Mouse (Mus musculus) macrophage (primary cell): Measurements from ENCODE around the gene Gpr85. TPM values are rescaled to one million over a fixed set of nuclear protein-coding genes. Genes with fewer than 3 reads are reported as not detected.
"Not testable (repeated sequence)": the region's sequence is repeated elsewhere in the genome, so short reads cannot be mapped to it uniquely, and the experiment has no call there.

Experiments
- H3K27ac ChIP-seq: fragments of 350-480 bp; formaldehyde crosslinking; 2 replicates; pipeline ENCODE4 v1.9.0; 2021
- H3K36me3 ChIP-seq: fragments of 350-480 bp; formaldehyde crosslinking; 2 replicates; pipeline ENCODE4 v1.9.0; 2021; ENCODE audit errors: inconsistent target
- H3K4me3 ChIP-seq: fragments of 350-480 bp; formaldehyde crosslinking; 2 replicates; pipeline ENCODE4 v1.9.0; 2021; ENCODE audit errors: inconsistent target
- H3K79me2 ChIP-seq: fragments of 350-480 bp; formaldehyde crosslinking; 2 replicates; pipeline ENCODE4 v1.9.0; 2021; ENCODE audit errors: inconsistent target
- WGBS: methylation state at CpG from one replicate; pipeline ENCODE4 v1.1.7; 2026; ENCODE audit warnings: inconsistent platforms; ENCODE audit not compliant: missing documents; 5-methylcytosine and 5-hydroxymethylcytosine counted together
- polyA plus RNA-seq: library from polyadenylated mRNA; stranded (reverse); fragments of 250-400 nt; gene quantifications from 3 replicates; pipeline ENCODE4 v1.2.4, GENCODE M21; 2018; ENCODE audit warnings: inconsistent platforms
- total RNA-seq, 78 experiments: library from RNA; depleted of rRNA; stranded (reverse); fragments of 250-400 nt; gene quantifications; 1 replicate in 9 of 78; 2 replicates in 24 of 78; 3 replicates in 43 of 78; 4 replicates in 2 of 78; pipeline ENCODE4 v1.2.4; 2018; ENCODE audit warnings: inconsistent platforms in 56 of 78

The Gpr85 gene
- 100 to 1,000 TPM in 9 of 26 experiments, 10 to 100 TPM in 14, 1 to 10 TPM in 3; 4.4 to 269 (median 61.6) TPM for total RNA-seq (2018; cell fraction: chromatin; rRNA removed)
- total RNA-seq (2018; cell fraction: cytosol; rRNA removed) = 10 to 100 TPM in 18 of 26 experiments, 1 to 10 TPM in 8; 1.5 to 55.5 (median 16.9) TPM
- 100 to 1,000 TPM in 12 of 26 experiments, 10 to 100 TPM in 12, 1 to 10 TPM in 2; 5.4 to 288 (median 88.4) TPM for total RNA-seq (2018; cell fraction: nucleus; rRNA removed)
- 2.0 to 3.1 TPM (median 2.0 TPM) in 3 replicates for polyA plus RNA-seq

DNA sequence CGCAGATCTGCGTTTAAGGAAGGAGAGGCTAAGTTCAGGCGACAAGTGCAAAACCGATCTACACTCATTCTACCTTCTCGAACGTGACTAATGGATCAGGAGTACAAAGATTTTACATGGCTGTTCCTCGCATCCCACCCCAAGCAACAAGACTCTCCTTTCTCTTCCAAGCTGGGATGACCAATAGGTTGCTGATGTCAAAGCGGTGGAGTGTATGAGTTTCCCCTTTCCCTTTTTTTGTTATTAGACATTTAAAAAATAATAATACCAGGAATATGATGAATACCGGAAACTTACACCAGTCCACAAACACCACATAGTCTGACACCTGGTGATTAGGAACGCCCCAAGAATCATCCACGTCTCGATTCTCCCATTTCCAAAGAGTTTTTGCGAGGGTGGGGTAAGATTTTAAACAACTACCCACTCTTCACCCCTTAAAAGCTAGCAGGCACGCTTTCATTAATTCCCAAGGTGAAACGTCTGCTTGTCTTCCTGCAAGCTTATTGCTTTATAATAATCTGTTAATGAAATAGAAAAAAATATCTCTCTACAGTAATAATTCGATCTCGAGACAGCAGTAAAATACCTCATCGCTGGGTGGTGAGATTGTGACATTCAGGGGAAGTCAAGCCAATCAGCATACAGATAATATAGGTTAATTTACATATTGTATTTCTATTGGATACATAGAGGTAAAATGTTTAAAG is at the start of gene Gpr85:
Gene Gpr85, minus strand, starts transcription at position 598 of the 710 bp plus-strand sequence.
- H3K36me3 ChIP-seq = no peaks in the 10 kb centered on the region

DNA sequence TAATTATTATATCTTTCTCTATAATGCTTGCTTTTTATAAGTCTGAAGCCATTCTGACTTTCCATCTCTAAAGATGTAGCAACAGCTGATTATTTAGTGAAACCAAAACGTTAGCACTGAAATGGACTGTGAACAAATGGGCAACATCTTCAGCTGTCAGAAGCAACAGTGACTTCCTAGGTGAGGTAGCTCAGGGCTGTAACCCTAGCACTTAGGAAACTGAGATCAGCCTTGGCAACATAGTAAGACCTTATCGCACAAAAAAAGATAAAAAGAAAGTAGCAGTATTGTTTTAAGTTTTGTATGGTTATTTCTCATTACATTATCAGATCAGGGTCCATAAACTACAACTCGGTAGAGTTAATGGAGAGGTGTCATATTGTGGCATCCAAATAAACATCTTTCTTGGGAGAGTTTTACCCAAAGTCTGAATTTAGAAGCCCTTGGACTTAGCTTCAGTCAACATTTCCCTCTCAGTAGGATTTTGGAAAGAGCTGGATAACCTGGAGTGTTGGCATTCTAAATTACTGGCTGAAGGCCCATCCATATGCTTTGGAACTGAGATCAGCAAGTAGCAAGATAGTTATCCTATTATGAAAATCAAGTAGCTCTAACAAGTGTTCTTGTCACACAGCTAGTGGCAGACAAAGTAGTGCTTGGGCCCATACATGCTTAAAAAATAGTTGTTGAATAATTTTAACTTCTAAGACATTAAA is 45.3 kb upstream of the Gpr85 start:
- 94% methylated on average over 3 of the region's 3 CpGs for WGBS
- no peaks in the 10 kb centered on the region for H3K36me3 ChIP-seq
- H3K4me3 ChIP-seq = no peak overlapping the region
- no peak overlapping the region for H3K27ac ChIP-seq
- no peaks in the 10 kb centered on the region for H3K79me2 ChIP-seq

More for the DNA sequence above, at the start of gene Gpr85:
- peak within 1 kb of the TSS; percentile 48 for H3K4me3 ChIP-seq
- WGBS = 46% methylated on average over 18 of the region's 18 CpGs
- H3K79me2 ChIP-seq = no peaks in the 10 kb centered on the region
- peak within 1 kb of the TSS; percentile 44 for H3K27ac ChIP-seq

DNA sequence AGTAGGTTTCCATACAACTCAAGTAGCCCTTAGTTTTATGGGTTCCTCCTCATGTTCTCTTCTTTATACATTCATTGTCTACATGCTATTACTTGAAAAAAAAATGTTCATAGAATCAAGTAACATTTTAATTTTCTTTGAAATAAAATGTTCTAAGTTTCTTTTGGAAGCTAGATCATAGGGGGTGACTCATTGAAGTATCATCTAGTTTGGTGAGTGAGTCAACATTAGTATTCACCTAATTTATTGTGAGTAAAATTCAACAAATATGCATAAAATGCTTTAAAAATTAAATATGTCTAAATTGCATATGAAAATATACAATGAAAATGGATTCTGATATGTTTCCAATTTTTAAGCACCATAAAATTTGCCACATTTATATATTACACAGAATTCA is 43.2 kb upstream of the Gpr85 start:
- no peaks in the 10 kb centered on the region for H3K36me3 ChIP-seq
- no peak overlapping the region for H3K4me3 ChIP-seq
- H3K79me2 ChIP-seq = no peaks in the 10 kb centered on the region
- no peak overlapping the region for H3K27ac ChIP-seq

DNA sequence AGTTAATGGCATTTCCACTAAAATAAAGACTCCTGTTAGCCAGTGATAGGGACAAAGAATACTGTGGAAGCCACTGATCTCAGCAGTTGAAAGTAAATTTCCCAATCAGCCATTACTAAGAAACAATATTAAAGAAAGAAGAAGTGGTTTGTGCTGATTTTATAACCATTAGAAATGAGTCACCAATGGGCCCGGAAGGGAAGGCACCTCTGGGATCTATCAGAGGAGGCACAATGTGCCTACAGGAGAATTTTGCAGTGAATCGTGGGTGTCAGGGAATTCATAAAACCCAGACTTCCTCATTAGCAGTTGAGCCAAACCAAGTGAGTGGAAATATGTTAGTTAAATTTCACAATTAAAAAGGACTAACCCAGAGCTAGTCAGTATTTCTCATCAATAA is 34.2 kb upstream of the Gpr85 start:
- H3K36me3 ChIP-seq = no peaks in the 10 kb centered on the region
- no peak overlapping the region for H3K4me3 ChIP-seq
- H3K79me2 ChIP-seq = peaks cover 22% of the 10 kb centered on the region
- WGBS = 5% methylated on average over 2 of the region's 2 CpGs
- H3K27ac ChIP-seq = peak overlapping the region; percentile 99

DNA sequence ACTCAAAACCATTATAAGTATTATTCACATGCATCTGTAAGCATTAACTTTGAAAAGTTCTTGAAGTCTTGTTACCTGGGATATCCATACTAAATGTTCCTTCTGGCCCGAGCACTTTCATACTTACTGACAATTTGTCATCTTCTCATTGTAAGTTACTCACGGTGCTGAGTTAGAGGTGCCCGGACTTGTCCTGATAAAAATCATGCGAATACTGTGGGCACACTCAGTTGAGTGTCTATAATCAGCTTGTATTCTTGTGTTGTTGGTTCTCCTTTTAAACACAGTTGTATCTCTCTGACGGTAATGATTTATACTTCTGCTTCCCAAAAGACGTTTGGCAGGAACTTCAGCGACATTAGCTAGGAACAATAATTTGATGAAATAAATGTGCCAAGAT is 32.3 kb upstream of the Gpr85 start:
- H3K79me2 ChIP-seq = peaks cover 25% of the 10 kb centered on the region
- H3K36me3 ChIP-seq = peaks cover 9% of the 10 kb centered on the region
- peak overlapping the region; percentile 75 for H3K4me3 ChIP-seq
- H3K27ac ChIP-seq = peak overlapping the region; percentile 99
- 27% methylated on average over 7 of the region's 7 CpGs for WGBS

DNA sequence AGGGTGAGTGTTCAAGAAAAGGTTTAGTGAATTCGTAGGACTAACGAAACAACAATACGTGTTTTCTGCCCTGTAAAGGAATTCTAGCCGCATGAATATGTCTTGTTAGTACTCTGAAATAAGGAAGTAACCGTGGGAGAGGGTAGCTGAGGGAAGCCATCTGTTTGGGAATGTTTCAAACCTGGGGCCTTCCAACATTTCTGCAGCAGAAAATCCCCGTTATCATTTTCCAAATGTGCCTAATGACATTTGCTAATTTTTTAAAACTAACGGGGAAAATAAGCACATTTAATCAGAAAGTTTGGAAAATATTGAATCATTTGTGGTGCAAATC is 31.9 kb upstream of the Gpr85 start:
- H3K27ac ChIP-seq = peak overlapping the region; percentile 99
- peaks cover 9% of the 10 kb centered on the region for H3K36me3 ChIP-seq
- peak overlapping the region; percentile 75 for H3K4me3 ChIP-seq
- WGBS = 3% methylated on average over 7 of the region's 7 CpGs
- H3K79me2 ChIP-seq = peaks cover 25% of the 10 kb centered on the region

DNA sequence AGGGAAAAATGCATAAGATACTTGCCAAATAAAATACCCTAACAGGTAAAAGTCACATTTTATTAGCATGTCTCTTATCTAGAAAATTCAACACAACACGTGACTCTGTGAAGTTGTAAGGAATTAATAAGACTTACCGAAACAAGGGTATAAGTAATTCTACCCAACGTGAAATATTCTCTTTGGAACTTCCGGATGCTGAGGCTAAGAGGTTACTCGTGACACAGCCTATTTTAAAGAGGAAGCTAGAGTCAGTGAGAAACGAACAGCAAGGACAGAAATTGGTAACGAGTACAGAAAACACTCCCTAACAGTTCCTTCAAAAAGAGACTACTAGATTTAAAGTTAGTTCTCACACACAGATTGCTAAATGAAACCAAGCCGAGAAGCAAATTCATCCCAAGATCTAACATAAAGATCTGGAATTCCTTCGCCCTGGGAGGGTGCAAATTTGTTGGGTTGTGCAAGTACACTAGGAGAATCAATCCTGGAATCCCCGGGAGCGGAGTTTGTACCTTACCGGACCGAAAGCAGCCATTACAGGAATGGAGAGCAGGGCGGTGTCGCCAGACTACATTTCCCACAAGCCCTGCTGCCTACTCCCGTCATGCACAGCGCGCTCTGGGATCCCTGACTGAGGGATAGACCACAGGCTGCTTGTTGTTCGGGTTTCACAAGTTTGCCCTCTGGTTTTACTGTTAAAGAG is 31.3 kb upstream of the Gpr85 start, which contains the start of gene 2610001J05Rik:
Gene 2610001J05Rik, minus strand, starts transcription at position 600 of the 706 bp plus-strand sequence.
- peak within 1 kb of the TSS; percentile 75 for H3K4me3 ChIP-seq
- under 1% methylated on average over 19 of the region's 19 CpGs for WGBS
- H3K36me3 ChIP-seq = peaks cover 9% of the 10 kb centered on the region
- peaks cover 25% of the 10 kb centered on the region for H3K79me2 ChIP-seq
- peak within 1 kb of the TSS; percentile 99 for H3K27ac ChIP-seq

DNA sequence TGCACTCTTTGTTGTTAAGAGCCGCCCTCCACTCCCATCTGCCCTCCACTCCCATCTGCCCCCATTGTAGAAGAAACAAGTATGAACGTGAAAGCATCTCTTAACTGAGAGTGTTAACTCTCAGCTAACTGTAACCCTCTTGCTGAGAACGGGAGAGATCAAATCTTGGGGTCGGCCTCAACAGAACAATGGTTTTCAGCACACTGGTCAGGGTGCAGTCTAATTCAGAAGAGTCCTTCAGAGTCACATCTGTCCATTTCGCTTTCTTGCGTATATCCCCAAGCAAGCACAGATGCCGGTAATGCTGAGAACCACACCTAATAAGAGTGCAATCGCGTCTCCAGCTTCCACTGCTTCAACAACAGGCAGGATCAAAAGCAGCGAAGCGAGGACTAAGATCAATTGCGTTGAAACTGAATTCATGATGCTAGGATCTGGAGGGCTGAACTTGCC is 30.6 kb upstream of the Gpr85 start:
- Histone ChIP-seq H3K4me3 (peak overlapping the region; percentile 75), H3K36me3 (peaks cover 9% of the 10 kb centered on the region), H3K79me2 (peaks cover 25% of the 10 kb centered on the region), H3K27ac (peak overlapping the region; percentile 99)
- 53% methylated on average over 12 of the region's 12 CpGs for WGBS

DNA sequence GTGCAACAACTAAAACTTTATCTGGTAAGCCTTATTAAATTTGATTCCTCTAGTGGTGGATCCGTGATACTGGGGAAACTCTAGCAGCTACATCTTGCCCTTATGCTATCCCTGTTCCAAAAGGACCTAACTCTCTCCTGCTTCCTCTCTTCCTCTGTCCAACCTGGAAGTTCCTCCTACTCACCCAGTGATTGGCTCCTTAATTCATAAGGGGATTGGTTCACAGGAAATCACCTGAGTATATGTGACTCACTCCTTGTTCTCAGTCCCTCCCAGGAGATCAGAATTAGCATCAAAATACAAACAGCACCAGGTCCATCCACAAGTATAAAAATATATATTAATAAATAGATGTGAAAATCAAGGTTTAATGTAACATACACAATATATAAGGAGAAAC is 20.9 kb upstream of the Gpr85 start:
- Histone ChIP-seq H3K4me3 (no peak overlapping the region), H3K79me2 (no peaks in the 10 kb centered on the region), H3K36me3 (no peaks in the 10 kb centered on the region), H3K27ac (no peak overlapping the region)
- WGBS = 88% methylated on average over 1 of the region's 1 CpGs

DNA sequence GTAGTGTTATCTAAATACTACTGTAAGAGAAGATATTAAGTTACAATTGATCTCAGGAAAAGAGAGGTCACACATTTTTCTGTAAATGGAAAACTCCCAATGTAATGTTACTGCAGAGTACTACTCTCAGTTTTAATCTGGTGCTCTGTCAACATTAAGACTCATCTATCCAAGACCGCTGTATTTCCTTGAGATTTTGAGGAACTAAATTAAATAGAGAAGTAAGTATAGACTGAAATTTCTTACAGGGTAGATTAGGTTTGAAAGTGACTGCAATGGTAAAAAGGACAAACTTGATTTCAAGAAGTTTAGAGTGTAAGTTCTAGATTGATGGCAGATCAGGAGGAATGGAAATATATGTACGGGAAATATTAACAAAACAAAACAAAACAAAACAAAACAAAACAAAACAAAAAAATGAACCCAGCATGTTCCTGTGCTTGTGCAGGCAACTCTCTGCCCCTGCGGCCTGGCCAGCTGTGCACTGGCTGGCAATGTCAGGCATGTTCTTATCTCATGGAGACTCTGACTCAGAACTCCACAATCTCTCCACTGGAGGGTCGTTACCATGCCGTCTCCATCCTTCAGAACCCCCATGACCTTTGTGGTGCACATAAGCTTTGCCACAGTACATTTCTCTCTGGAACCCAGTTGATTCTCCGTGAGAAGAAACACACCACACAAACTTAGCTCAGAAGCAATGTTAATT is 20.3 kb upstream of the Gpr85 start:
- no peak overlapping the region for H3K27ac ChIP-seq

DNA sequence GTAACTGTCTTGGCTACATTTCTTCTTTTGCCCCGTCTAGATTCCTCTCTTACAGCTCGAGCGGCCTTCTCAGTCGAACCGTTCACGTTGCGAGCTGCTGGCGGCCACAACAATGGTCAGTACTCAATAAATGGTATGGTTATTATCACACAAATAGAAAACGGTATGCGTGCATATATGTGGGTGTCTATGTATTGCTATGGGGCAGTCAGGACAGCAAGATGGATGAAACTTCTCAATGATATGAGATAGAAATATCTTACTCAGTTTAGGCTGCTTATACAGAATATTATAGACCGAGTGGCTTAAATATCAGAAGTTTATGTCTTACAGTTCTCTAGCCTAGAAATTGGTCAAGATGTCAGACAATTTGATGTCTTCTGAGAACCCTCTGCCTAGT is 14.5 kb upstream of the Gpr85 start:
- Histone ChIP-seq H3K79me2 (no peaks in the 10 kb centered on the region), H3K36me3 (no peaks in the 10 kb centered on the region), H3K4me3 (no peak overlapping the region), H3K27ac (no peak overlapping the region)
- 55% methylated on average over 6 of the region's 11 CpGs for WGBS

More for the DNA sequence above, 20.3 kb upstream of the Gpr85 start:
- WGBS = 65% methylated on average over 6 of the region's 6 CpGs
- H3K4me3 ChIP-seq = no peak overlapping the region
- no peaks in the 10 kb centered on the region for H3K36me3 ChIP-seq
- no peaks in the 10 kb centered on the region for H3K79me2 ChIP-seq

DNA sequence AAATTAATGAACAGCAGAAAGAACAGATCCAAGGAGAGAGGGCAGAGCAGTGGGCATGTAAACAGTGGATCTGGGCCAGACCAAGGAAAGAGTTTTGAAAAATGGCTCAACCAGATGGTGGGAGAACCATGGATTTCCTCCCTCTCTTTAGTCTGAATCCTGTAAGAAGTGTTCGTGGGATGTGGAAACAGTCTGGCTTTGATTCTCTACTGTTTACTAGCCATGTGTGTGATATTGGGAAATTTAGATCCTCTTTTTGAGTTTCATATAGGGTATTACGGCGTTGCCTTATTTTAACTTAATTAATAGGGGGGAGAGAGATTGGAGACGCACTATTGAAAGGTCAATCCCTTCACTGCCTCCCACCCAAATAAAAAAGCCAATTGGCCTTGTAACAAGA is 13.5 kb upstream of the Gpr85 start:
- no peaks in the 10 kb centered on the region for H3K36me3 ChIP-seq
- H3K27ac ChIP-seq = no peak overlapping the region
- H3K4me3 ChIP-seq = no peak overlapping the region
- WGBS = 43% methylated on average over 4 of the region's 4 CpGs
- H3K79me2 ChIP-seq = no peaks in the 10 kb centered on the region

DNA sequence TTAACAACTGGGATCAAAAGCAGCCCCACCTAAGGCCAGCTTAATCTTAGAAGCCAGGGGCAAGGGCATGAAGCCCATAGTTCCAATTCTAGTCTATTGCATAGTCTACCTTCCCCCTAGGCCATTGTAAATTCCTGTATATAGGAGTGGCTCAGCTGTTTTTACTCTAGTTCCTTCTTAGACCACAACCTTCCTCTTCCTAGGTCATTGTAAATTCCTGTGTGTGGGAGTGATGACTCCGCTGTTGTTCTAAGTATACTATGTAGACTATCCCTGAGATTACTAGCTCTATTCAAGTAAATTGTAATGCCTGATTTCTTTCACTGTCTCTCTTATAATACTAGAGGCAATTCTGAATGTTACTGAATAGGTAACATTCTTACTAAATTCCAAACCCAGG is 6.3 kb upstream of the Gpr85 start:
- not testable (repeated sequence) for H3K4me3 ChIP-seq, H3K27ac ChIP-seq, H3K36me3 ChIP-seq, H3K79me2 ChIP-seq
- 86% methylated on average over 1 of the region's 1 CpGs for WGBS
